Mouse (Mus musculus) lung, embryonic 16.5 days (tissue): Measurements from ENCODE around the gene Cped1. TPM values are rescaled to one million over a fixed set of nuclear protein-coding genes. Genes with fewer than 3 reads are reported as not detected.
"Not testable (repeated sequence)": the region's sequence is repeated elsewhere in the genome, so short reads cannot be mapped to it uniquely, and the experiment has no call there.

ENCODE experiments used
- ATAC-seq: fragments of 200-750 bp; cut with Nextera tagmentation; 2 replicates; pipeline ENCODE4 v1.8.0; 2017; ENCODE audit warnings: low read depth, mild to moderate bottlenecking, moderate library complexity
- H3K27ac ChIP-seq: fragments of 300-500 bp; sonication (generic); 2 replicates; pipeline ENCODE4 v1.5.1; 2014; ENCODE audit warnings: mild to moderate bottlenecking, control low read depth, low read length
- H3K27me3 ChIP-seq: fragments of 300-500 bp; sonication (generic); 2 replicates; pipeline ENCODE4 v1.6.1; 2014; ENCODE audit warnings: low read depth, low read length, mixed read lengths; ENCODE audit not compliant: control insufficient read depth, insufficient read depth
- H3K36me3 ChIP-seq: fragments of 300-500 bp; sonication (generic); 2 replicates; pipeline ENCODE4 v1.6.1; 2014; ENCODE audit warnings: low read length; ENCODE audit not compliant: control insufficient read depth, insufficient read depth
- H3K4me1 ChIP-seq: fragments of 300-500 bp; sonication (generic); replicated peaks from 2 replicates; pipeline ENCODE4 v1.6.1; 2014; ENCODE audit warnings: low read length, mixed read lengths; ENCODE audit not compliant: control insufficient read depth, insufficient read depth
- H3K4me2 ChIP-seq: fragments of 300-500 bp; sonication (generic); 2 replicates; pipeline ENCODE4 v1.6.1; 2014; ENCODE audit warnings: low read depth, low read length, control low read depth
- H3K4me3 ChIP-seq: fragments of 300-500 bp; sonication (generic); 2 replicates; pipeline ENCODE4 v1.5.1; 2014; ENCODE audit warnings: mild to moderate bottlenecking, low read length, control low read depth
- H3K9ac ChIP-seq: fragments of 300-500 bp; sonication (generic); 2 replicates; pipeline ENCODE4 v1.6.1; 2014; ENCODE audit warnings: low read length, control low read depth
- H3K9me3 ChIP-seq: fragments of 300-500 bp; sonication (generic); 2 replicates; pipeline ENCODE4 v1.6.1; 2016; ENCODE audit warnings: low read length; ENCODE audit not compliant: control insufficient read depth
- WGBS: fragments of 180-500 bp; shearing (Covaris S2); extraction: QIAGEN DNeasy Blood & Tissue Kit; methylation state at CpG from one replicate; pipeline ENCODE4 v1.1.7; 2014; 5-methylcytosine and 5-hydroxymethylcytosine counted together
- polyA plus RNA-seq: library from polyadenylated mRNA; unstranded; fragments of >200 nt; fragmentation: Nextera tagmentation; extraction: Ambion mirVana; gene quantifications from 2 replicates; pipeline ENCODE4 v1.2.1, GENCODE M21; 2015

Gene Cped1
- polyA plus RNA-seq, 1 experiment from 2014 or later: 21.9 TPM

- ATAC-seq: no peak
- H3K27ac ChIP-seq: no peak overlapping the region
- no peak overlapping the region for H3K9ac ChIP-seq
- H3K9me3 ChIP-seq: no peaks in the 10 kb centered on the region
- H3K4me2 ChIP-seq: no peak overlapping the region
- no peaks in the 10 kb centered on the region for H3K27me3 ChIP-seq
- H3K4me1 ChIP-seq: no peaks in the 10 kb centered on the region
- 86% methylated on average over 4 of the region's 4 CpGs for WGBS
- H3K4me3 ChIP-seq: no peak overlapping the region
- H3K36me3 ChIP-seq: no peaks in the 10 kb centered on the region
Observed at GRCm38 (mm10) chr6:22102752-22103151, 117.0 kb downstream of the Cped1 start.

GRCm38 (mm10) chr6:22103713-22104112, 118.0 kb downstream of the Cped1 start:
- Histone ChIP-seq H3K27me3 (no peaks in the 10 kb centered on the region), H3K27ac (no peak overlapping the region), H3K9ac (no peak overlapping the region), H3K9me3 (no peaks in the 10 kb centered on the region), H3K36me3 (no peaks in the 10 kb centered on the region), H3K4me3 (no peak overlapping the region), H3K4me2 (no peak overlapping the region), H3K4me1 (no peaks in the 10 kb centered on the region)
- 83% methylated on average over 3 of the region's 3 CpGs for WGBS
- no peak for ATAC-seq

- no peak overlapping the region for H3K9ac ChIP-seq
- no peak overlapping the region for H3K4me3 ChIP-seq
- H3K36me3 ChIP-seq: no peaks in the 10 kb centered on the region
- WGBS: 40% methylated on average over 8 of the region's 8 CpGs
- no peak overlapping the region for H3K27ac ChIP-seq
- H3K9me3 ChIP-seq: no peaks in the 10 kb centered on the region
- no peak overlapping the region for H3K4me2 ChIP-seq
- H3K27me3 ChIP-seq: no peaks in the 10 kb centered on the region
- ATAC-seq: no peak
- H3K4me1 ChIP-seq: no peaks in the 10 kb centered on the region
Observed at GRCm38 (mm10) chr6:22104211-22104610, 118.5 kb downstream of the Cped1 start.

DNA sequence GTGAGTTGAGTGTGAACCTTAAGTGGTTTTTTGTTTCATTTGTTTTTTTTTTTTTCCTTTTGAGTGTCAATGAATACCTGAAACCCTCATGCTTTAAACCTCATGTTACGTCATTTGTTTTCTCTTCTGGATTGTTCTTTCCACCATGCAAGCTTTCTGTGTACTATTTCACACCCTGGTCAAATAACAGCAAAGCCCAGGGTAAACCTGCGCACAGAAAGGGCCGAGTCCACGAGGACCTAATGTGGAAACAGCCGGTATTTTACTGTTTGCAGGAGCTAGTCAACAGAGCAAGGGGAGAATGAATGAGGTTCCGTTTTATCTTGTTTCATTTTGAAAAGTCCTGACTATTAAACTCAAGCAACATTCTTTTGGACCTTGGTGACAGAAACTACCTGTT, 128.4 kb downstream of the Cped1 start:
- no peaks in the 10 kb centered on the region for H3K9me3 ChIP-seq
- WGBS: 65% methylated on average over 6 of the region's 6 CpGs
- no peak overlapping the region for H3K27ac ChIP-seq
- no peaks in the 10 kb centered on the region for H3K27me3 ChIP-seq
- H3K4me3 ChIP-seq: no peak overlapping the region
- H3K9ac ChIP-seq: no peak overlapping the region
- H3K4me2 ChIP-seq: no peak overlapping the region
- no peak for ATAC-seq
- no peaks in the 10 kb centered on the region for H3K36me3 ChIP-seq
- no peaks in the 10 kb centered on the region for H3K4me1 ChIP-seq

DNA sequence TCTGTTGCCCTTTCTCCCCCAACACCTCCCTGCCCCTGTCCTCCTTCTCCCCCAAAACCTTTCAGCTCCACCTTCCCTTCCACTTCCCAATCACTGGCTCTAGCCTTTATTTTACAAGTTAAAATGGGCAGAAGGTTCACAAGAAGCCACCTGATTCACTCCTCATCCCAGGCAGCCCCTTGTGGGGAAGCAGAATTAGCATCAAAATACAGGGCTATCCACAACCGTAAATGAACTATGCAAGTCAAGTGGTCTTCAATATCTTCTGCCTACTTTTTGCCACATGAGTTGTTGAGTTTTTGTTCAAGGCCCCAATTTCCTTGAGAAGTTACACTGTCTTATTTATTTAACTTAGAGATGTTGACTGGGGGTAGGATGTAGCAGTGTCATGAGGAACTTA, 131.0 kb downstream of the Cped1 start:
- no peaks in the 10 kb centered on the region for H3K36me3 ChIP-seq
- H3K4me2 ChIP-seq: no peak overlapping the region
- H3K27ac ChIP-seq: no peak overlapping the region
- no peaks in the 10 kb centered on the region for H3K27me3 ChIP-seq
- H3K4me3 ChIP-seq: no peak overlapping the region
- 93% methylated on average over 1 of the region's 1 CpGs for WGBS
- no peaks in the 10 kb centered on the region for H3K9me3 ChIP-seq
- no peak overlapping the region for H3K9ac ChIP-seq
- ATAC-seq: no peak
- H3K4me1 ChIP-seq: no peaks in the 10 kb centered on the region

GRCm38 (mm10) chr6:22122080-22122479, 136.4 kb downstream of the Cped1 start:
- Histone ChIP-seq H3K4me2 (no peak overlapping the region), H3K36me3 (no peaks in the 10 kb centered on the region), H3K4me3 (no peak overlapping the region), H3K27me3 (no peaks in the 10 kb centered on the region), H3K9ac (no peak overlapping the region), H3K4me1 (no peaks in the 10 kb centered on the region), H3K9me3 (no peaks in the 10 kb centered on the region), H3K27ac (no peak overlapping the region)
- ATAC-seq: no peak
- WGBS: 36% methylated on average over 12 of the region's 12 CpGs

DNA sequence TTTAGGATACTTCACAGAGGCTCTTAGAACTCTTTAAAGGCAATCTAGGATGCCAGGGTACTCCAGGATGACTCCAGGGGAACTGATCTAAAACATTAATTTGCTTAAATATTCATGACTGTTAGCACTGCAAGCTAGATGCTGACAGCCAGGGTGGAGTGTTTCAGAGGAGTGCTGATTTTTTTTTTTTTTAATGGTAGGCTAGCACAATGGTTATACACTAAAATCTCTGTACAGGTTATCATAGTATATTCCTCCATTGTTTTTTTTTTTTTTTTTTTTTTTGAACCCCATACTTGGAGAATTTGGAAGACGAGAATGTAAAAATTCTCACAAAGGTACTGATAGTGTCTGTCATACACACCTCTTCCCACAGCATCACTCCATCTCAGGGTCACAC, 137.0 kb downstream of the Cped1 start:
- H3K4me3 ChIP-seq: no peak overlapping the region
- H3K4me2 ChIP-seq: no peak overlapping the region
- WGBS: 87% methylated on average over 1 of the region's 1 CpGs
- H3K27me3 ChIP-seq: no peaks in the 10 kb centered on the region
- no peaks in the 10 kb centered on the region for H3K36me3 ChIP-seq
- ATAC-seq: no peak
- H3K9me3 ChIP-seq: no peaks in the 10 kb centered on the region
- H3K4me1 ChIP-seq: no peaks in the 10 kb centered on the region
- no peak overlapping the region for H3K27ac ChIP-seq
- no peak overlapping the region for H3K9ac ChIP-seq

DNA sequence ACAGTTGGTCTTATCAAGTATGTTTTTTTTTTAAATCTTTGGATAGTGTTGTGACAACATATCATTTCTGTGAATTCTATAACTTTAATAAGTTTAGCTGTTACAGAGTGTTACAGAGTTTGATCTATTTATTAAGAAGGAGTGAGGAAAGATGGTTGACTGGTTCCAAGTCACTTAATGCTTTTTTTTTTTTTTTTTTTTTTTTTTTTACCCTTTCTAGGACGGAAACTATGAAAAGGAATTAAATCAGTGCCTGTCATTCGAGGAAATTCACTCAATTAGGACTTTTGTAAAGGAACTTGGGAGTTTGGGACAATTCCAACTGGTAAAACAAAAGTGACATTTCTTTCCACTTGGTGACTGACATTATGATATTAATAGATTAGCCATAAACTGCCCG, 137.6 kb downstream of the Cped1 start:
- Histone ChIP-seq H3K4me1 (no peaks in the 10 kb centered on the region), H3K36me3 (no peaks in the 10 kb centered on the region), H3K9ac (no peak overlapping the region), H3K4me3 (no peak overlapping the region), H3K27ac (no peak overlapping the region), H3K27me3 (no peaks in the 10 kb centered on the region), H3K4me2 (no peak overlapping the region), H3K9me3 (no peaks in the 10 kb centered on the region)
- no peak for ATAC-seq
- 45% methylated on average over 3 of the region's 3 CpGs for WGBS

DNA sequence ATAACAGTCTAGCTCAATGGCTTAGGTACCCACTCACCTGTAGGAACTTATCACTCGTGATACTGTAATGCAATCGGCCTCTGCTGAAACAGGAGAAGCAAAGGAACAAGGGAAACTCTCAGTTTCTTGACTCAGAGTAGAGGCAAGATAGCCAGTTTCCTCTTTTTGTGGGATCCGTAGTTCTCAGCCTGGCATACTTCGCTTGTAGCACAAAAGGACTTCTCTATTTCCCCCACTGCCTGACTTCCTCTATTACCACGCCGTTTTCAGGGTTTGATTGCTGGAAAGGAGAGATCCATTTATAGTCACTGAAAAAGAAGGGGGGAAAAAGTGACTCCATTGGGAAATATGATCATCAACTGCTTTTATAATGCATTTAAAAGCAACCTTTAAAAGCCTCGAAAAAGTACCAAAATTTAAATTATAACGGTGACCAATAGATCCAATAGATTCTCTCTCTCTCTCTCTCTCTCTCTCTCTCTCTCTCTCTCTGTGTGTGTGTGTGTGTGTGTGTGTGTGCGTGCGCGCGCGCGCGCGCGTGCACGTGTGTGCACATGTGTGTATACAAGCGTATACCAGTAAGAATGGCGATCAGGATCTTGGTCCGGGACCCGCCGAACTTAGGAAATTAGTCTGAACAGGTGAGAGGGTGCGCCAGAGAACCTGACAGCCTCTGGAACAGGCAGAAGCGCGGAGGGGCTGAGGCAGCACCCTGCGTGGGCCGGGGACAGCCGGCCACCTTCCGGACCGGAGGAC, 139.0 kb downstream of the Cped1 start:
- not testable (repeated sequence) for H3K4me3 ChIP-seq, H3K36me3 ChIP-seq, H3K4me2 ChIP-seq, H3K27me3 ChIP-seq, ATAC-seq, H3K9ac ChIP-seq, H3K4me1 ChIP-seq, H3K27ac ChIP-seq, H3K9me3 ChIP-seq
- 78% methylated on average over 24 of the region's 31 CpGs for WGBS
